Mouse (Mus musculus) kidney, postnatal 14 days (tissue): Measurements from ENCODE around the gene Clip2.

Experiments used
- DNase-seq: peaks from one replicate; pipeline ENCODE4 v3.0.0; 2022; ENCODE audit warnings: mixed read lengths

The Clip2 gene

DNA sequence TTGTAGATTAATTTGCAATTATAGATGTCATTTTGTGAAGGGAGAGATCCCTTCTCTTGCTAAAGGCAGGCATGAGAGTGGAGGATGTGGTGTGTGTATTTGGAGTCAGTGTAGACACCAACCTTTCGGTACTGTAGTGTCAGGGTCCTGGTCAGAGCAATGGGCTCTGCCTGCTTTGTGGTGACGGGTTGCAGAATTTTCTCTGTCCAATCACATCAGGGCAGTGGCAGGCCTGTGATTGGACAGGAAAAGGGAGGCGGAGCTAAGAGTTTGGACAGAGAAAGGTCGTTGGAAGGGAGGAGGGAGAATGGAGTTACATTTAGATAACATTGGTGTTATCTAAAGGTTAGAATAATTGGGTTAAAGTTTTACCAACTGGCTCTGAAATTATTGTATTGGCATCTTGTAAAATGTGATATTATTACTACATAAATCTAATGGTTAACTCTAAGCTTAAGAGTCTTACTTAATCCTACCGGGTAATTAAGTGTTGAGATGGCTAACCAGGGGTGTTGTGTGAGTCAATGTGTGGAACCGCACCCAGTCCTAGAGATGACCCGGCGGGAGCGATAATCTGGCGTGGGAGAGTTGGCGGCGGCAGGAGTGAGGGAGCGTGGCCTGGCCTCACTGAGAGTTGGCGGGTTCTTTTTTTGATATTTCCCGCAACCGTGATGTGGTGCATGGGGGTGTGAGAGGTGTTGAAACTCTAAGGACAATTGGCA lies 8.4 kb upstream of the Clip2 start:
- no peak for DNase-seq

GRCm38 (mm10) chr5:134560071-134560449 lies 7.8 kb upstream of the Clip2 start, which contains the start of gene Syna:
Syna (minus strand) TSS chr5:134560171.
- DNase-seq = no peak

DNA sequence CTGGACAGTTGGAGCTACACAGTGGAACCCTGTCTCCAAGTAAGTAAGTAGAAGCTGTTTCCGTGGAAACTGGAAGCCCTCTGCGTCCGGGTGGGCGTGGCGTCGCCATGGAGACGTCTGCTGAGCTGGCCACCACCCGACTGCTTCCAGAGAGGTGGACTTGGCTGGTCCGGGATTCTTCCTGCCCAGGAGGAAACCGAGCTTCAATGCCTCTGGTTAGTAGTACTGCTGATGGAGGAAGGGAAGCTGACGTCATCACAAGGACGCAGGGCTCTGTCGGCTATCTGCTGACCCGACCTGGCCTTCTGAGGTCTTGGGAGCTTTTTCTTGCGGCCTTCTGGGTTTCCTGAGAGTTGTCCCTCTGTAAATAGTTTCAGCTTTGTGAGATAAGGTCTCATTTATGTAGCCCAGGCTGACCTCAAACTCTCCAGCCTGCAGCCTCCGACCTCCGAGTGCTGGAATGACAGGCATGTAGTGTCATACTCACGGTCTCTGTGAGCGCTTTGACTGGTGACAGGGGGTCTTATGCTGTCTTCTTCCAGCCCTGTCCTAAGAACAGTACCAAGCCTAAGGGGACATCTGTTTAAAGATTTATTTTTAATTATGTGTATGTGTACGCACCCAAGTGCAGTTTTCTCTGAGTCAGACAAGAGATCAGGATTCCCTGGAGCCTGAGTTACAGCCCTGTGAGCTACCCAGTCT lies 3.4 kb upstream of the Clip2 start:
- peak; percentile 92 for DNase-seq

DNA sequence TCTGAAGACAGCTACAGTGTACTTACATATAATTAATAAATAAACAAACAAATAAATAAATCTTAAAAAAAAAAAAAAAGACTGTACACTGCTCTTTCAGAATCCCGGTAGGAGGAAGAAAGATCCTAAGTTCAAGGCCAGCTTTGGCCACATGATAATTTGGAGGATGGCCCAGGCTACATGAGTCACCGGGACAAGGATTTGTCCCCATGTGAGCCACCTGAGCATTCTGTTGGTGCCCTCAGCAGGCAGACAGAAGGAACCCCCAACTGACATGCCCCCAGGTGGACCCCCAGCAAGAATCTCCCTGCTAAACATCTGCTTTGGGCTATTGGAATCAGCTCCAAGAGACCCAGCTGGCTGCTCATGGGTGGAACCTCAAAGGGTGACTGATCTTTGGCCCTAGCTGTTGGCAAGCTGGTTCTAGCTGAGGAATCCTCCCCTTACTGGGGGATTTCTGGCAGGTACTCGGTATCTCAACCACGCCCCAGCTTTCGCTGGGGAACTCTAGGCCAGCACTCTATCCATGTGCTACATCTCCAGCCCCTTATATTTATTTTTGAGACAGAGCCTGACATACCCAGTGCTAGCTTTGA lies 1.8 kb upstream of the Clip2 start:
- peak; percentile 30 for DNase-seq

- DNase-seq = peak; percentile 68
Measured at GRCm38 (mm10) chr5:134551233-134552109, 763 bp downstream of the Clip2 start.

- no peak for DNase-seq
Measured at GRCm38 (mm10) chr5:134550836-134551232, 1.4 kb downstream of the Clip2 start.

DNA sequence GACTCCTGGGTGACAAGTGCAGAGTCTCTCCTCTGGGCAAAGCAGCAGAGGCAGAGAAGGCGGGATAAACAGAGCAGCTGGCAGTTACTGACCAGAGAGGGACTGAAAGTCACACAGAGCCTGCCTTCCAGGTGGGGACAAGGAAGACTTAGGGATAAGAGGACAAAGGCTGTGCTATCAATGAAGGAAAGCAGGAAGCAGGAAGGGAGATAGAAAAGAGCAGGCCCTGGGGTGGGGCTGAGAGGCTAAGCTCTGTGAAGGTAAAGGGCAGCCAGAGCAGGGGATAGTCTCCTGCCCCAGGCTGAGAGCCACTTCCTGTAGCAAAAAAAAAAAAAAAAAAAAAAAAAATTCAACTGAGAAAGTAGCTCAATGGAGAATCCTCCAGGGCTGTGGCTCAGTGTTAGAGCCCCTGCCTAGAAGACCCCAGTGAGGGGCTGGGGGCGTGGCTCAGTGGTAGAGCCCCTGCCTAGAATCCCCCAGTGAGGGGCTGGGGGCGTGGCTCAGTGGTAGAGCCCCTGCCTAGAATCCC lies 2.5 kb downstream of the Clip2 start:
- DNase-seq = no peak

DNA sequence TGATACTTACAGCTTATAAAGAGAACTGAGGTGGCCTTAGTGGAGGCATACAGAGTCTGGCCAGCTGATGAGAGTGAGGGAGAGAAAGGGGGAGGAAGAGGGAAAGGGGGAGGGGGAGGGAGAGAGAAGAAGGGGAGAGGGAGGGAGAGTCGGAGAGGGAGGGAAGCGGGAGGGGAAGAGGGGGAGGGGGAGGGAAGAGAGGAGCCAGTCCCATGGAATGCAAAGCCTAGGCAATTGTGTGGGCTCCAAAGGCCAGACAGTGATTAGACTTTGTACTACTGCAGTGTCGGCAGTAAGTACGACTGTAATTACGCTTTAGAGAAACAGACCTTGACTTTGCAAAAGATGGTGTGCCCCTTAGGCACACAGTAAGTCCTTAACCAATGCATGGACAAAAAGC lies 3.9 kb downstream of the Clip2 start:
- peak; percentile 71 for DNase-seq

DNA sequence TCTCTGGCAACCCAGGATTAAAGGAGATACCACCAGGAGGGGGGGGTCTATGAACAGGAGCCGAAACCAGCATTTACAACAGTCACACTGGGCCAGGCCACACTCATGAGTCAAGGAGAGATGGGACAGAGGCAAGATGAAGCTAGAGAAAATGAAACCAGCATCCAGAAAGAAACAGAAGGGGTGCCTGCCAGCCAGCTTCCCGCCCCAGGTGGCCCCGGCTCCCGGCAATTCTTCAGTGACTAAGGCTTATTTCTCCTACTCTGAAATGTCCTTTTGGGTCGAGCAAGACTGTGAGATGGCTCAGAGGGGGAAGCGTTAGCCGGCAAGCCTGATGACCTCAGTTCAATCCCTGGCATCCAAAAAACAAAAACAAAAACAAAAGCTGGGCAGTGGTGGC lies 5.4 kb downstream of the Clip2 start:
- no peak for DNase-seq

- no peak for DNase-seq
Measured at GRCm38 (mm10) chr5:134545242-134545629, 7.0 kb downstream of the Clip2 start.

DNA sequence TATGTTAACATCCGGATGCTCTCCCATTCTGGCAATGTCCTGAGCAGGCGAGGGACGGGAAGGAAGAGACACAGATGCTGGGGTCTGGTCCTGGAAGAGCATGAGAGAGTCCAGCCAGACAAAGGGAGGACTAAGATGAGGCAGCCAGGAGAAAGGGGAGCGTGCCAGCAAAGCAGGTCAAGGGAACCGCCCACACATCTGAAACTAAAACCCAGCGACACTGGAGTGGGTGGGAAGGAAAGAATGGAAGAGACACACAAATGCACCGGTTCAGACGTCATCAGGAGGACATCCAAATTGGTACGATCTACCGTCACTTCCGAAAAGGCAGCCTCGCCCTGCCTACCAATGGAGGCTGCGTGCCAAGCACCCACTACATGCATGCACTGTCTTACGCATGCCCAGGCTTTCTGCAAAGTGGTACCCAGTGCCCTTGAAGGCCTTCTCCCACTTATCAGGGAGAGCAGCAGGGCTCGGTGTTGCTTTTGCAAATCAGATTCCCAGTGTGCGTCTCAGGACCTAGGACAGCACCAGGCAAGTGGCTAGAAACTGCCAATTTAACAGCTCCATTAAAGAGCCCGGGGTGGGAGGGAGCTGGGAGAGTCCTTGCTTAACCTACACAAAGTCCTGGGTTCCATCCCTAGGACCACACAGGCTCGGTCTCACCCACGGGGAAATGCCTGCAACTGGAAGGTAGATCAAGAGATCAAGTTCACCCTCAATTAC lies 7.6 kb downstream of the Clip2 start:
- peak; percentile 50 for DNase-seq

DNA sequence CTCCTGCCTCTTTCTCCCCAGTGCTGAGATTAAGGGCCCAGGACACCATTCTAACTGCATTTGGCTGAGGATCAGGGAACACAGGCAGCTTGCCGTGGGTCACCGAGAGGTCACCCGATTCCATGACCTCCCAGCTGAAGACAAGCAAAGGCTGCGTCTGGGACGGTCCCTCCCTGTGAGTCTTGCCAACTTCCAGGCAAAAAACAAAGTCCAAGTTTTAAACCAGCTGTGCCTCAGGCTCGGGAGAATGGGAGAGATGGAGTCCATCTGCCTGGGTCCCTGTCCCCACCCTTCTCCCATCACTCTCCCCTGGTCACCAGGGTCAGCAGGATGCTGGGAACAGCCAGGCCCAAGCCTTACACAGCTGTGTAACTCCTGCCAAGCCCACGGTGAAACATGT lies 10.6 kb downstream of the Clip2 start:
- peak; percentile 91 for DNase-seq

GRCm38 (mm10) chr5:134540881-134541280 lies 11.4 kb downstream of the Clip2 start:
- DNase-seq = peak; percentile 45

DNA sequence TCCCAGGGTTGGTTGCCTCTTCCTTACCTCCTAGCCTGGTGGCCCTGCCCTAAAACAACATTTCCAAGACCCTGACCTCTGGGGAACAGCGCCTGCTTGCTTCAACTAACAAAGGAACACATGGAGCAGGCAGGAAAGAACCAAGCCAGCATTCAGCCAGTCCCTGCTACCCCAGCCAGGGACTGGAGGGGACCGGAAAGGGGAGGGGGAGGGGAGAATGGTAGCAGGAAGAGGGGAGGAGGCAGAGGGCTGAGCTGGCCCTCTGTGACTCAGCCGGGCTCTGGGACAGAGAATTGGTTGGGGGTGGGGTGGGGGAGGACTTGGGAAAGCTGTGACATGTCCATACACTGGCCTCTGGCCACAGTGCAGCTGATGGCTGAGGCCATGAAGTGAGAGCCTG lies 12.3 kb downstream of the Clip2 start:
- DNase-seq = peak; percentile 86

GRCm38 (mm10) chr5:134536036-134536435 lies 16.2 kb downstream of the Clip2 start:
- DNase-seq = no peak

DNA sequence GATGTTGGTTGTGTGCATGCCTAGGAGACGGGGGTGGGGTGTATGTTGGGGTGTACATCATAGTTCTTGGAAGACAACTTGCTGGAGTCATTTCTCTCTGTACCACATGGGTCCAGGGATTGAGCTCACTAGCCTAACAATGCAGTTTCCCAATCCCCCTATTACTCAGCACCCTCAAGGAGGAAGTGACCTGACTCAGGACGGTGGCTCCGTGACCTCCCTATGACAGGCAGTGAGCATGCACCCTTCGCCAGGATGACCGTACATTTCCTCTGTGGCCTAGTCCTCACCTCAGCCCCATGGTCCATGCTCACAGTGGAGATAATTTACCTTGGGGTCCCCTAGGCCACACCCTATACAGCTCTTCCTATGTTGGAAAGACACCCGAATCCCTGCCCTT lies 19.8 kb downstream of the Clip2 start:
- no peak for DNase-seq

DNA sequence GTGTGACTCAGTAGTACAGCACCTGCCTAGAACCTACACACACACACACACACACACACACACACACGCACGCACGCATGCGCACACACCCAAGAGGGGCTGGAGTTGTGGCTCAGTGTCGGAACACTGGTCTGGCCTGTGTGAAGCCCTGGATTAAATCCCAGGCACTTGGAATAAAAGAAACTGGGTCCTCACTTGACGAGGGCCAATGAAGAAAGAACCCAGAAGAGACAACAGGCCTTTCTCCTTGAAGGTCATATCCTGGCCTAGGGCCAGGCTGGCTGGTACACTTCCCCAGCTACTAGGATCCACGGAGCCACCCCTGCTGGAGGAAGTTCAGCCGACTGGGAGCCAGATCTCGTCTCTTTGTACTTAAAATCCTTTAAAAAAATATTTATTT lies 20.6 kb downstream of the Clip2 start:
- DNase-seq = no peak

DNA sequence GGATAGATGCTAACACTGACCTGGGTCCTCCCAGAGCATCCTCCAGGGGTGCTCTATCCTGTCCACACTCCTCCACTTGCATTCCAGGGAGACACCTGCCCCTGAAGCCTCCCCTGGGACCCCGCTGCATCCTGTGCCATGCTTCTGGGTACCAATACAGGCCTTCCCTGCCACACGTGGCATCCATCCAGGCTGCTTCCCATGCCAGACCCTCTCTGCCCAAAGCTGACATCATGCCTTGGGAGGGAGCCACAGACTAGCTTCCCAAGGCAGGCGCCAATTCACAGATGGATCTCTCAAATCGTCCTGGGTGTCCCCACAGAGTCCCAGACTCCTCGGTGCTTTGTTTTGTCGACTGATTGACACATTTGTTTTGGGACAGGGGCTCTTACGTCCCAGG lies 21.4 kb downstream of the Clip2 start:
- DNase-seq = peak; percentile 36

DNA sequence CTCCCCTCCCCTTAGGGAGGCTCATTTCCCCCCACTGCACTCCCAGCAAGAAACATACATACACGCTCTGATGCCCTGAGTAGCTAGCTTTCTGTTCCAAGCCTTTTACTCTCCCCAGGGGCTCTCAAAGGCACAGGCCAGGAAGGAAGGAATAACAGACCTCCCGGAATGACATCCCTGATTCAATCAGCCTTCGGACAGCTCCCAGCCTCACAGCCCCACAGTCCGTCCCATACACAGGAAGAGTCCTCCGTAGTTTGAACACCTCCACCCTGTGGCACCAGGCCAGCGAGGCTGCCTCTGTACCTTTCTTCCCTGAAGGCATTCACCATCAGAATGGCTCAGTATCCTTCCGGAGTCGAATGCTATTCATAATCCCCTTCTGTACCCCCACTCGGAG lies 23.7 kb downstream of the Clip2 start:
- peak; percentile 44 for DNase-seq

GRCm38 (mm10) chr5:134525971-134526711 lies 26.1 kb downstream of the Clip2 start:
- DNase-seq = no peak

GRCm38 (mm10) chr5:134523728-134524127 lies 28.5 kb downstream of the Clip2 start:
- no peak for DNase-seq
